Mouse (Mus musculus): ENCODE results near the gene Rhou. TPM values are rescaled to one million over a fixed set of nuclear protein-coding genes. Genes with fewer than 3 reads are reported as not detected.
A peak's percentile ranks its signal among the peaks of the same experiment; 100 is the strongest.

Rhou gene
- polyA plus RNA-seq, 1 experiment, result 8.0 TPM

DNA sequence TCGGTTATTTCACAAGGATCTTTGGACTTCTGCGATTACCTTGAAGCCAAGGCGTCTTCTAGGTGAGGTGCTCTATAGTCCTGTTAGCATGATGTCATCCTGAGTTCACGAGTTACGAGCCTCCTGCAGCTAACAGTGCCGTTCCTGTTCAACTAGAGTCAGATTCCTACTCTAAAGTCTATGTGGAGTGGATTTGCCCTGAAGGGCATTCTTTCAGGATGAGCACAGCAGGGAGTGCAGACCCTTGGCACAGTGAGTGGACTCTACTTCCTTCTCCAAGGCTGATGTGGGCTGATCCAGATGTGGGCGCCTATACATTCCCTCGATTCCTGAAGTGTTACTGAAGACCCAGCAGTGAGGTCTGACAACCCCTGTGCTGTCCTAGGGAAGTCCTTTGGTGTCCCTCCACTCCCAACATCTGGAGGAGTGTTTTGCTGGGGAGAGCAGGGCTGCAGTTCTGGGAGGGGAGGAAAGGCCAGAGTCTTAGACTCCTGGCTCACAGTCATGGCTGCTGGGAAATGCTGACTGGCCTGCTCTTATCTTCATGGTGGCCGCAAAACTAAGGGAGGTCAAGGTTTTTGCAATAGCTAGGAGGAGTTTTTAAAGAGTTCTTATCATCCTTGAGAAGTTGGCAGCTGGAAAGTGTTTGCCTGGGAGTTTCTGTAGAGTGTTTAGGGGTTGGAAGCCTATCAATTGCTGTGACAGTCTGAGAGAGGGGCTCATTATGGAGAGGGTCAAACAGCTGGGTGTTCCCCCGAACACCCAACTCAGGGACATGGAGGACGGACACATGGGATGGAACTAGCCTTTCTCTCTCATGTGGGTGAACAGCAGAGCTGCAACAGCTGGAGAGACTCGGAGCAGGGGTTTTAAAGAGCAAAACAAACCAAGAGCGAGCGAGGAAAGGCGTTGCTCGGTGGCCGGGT lies 5.2 kb upstream of the Rhou start:
- WGBS, result 39% methylated on average over 17 of the region's 17 CpGs

DNA sequence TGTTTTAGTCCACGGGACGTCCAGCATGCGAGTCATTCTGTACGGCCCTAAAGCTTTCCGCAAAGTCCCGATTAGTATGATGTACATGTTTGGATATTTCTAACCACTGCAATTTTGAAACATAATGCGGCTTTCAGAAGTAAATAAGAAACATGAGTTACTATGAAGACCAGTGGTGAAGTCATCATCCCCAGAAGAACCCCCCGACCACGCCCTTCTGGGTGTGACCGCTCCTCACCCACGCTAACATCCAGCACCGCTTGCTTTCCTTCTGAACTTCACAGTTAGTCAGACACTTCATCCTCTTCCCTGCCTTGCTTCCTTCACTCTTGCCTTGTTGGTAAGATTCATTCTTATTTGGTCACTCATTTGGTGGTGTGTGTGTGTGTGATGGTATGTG lies 4.2 kb upstream of the Rhou start:
- Histone ChIP-seq H3K4me3 (replicated peaks; ENCODE audit: extremely low read depth, low read depth, low read length) (no peak overlapping the region), H3K4me1 (ENCODE audit: control insufficient read depth, insufficient read depth, low read length) (peaks cover 2% of the 10 kb centered on the region; the same call in 1 of the 2 replicates)
- 62% methylated on average over 12 of the region's 12 CpGs for WGBS
- no peak for DNase-seq
- TF ChIP-seq CTCF (IDR thresholded peaks at IDR 0.05; ENCODE audit: insufficient read depth, low read length) (no peak), POLR2A (IDR thresholded peaks at IDR 0.05; ENCODE audit: borderline replicate concordance, extremely low read depth, low read depth, low read length) (no peak)

More for the DNA sequence above, 5.2 kb upstream of the Rhou start:
- peak; percentile 28 for DNase-seq
- Histone ChIP-seq H3K4me1 (ENCODE audit: control insufficient read depth, insufficient read depth, low read length) (peaks cover 2% of the 10 kb centered on the region; the same call in 1 of the 2 replicates), H3K4me3 (replicated peaks; ENCODE audit: extremely low read depth, low read depth, low read length) (no peak overlapping the region)
- TF ChIP-seq POLR2A (IDR thresholded peaks at IDR 0.05; ENCODE audit: borderline replicate concordance, extremely low read depth, low read depth, low read length) (no peak), CTCF (IDR thresholded peaks at IDR 0.05; ENCODE audit: insufficient read depth, low read length) (no peak)

DNA sequence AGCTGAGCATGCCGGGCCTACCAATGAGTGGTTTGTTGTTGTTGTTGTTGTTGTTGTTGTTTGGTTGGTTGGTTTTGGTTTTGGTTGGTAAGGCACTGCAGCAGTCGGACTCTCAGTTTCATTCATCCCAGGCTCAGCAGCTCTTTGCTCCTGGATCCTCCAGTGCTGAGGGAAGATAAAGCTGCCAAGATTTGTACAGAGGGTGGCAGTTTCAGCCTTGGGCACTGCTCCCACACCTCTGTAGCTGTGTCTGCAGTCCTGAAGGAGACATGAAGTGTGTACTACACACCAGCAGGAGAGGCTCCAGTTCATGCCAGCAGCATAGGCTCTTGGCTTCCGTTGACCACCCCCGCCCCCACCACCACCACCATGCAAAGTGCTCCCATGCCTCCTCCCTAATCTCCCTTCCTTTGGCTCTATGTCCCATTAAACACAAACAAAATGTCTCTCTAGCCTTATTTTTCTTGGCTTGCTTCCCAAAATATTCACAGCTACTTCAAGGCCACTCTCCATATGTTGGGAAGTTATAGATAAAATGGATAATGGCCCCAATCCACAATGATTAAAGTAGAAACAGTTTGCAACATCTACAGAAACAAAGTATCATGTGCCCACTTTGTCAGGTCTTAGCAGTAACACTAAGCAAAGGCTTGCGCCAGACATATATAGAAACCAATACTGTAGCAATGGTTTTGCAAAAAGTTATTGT lies 2.2 kb upstream of the Rhou start:
- no peak for DNase-seq
- H3K4me1 ChIP-seq (ENCODE audit: control insufficient read depth, insufficient read depth, low read length), result peaks cover 6% of the 10 kb centered on the region; the same call in 1 of the 2 replicates
- WGBS, result 70% methylated on average over 5 of the region's 5 CpGs
- no peak for TF ChIP-seq CTCF (IDR thresholded peaks at IDR 0.05; ENCODE audit: insufficient read depth, low read length)
- no peak for TF ChIP-seq POLR2A (IDR thresholded peaks at IDR 0.05; ENCODE audit: borderline replicate concordance, extremely low read depth, low read depth, low read length)
- no peak overlapping the region for H3K4me3 ChIP-seq (replicated peaks; ENCODE audit: extremely low read depth, low read depth, low read length)

DNA sequence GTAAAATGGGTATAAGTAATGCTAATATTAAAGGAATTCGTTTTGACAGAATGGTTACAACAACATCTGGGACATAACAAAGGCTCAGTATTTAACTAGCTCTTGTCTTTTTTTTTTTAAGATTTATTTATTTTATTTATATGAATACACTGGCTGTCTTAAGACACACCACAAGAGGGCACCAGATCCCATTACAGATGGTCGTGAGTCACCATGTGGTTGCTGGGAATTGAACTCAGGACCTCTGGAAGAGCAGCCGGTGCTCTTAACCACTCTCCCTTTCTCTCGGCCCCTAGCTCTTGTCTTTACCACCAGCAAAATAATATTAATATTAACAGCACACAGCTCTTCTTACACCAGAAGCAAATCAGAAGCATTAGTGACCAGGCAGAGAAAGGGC lies 1.1 kb upstream of the Rhou start:
- TF ChIP-seq POLR2A (IDR thresholded peaks at IDR 0.05; ENCODE audit: borderline replicate concordance, extremely low read depth, low read depth, low read length), result no peak
- TF ChIP-seq CTCF (IDR thresholded peaks at IDR 0.05; ENCODE audit: insufficient read depth, low read length), result no peak
- DNase-seq, result no peak
- 67% methylated on average over 4 of the region's 4 CpGs for WGBS

DNA sequence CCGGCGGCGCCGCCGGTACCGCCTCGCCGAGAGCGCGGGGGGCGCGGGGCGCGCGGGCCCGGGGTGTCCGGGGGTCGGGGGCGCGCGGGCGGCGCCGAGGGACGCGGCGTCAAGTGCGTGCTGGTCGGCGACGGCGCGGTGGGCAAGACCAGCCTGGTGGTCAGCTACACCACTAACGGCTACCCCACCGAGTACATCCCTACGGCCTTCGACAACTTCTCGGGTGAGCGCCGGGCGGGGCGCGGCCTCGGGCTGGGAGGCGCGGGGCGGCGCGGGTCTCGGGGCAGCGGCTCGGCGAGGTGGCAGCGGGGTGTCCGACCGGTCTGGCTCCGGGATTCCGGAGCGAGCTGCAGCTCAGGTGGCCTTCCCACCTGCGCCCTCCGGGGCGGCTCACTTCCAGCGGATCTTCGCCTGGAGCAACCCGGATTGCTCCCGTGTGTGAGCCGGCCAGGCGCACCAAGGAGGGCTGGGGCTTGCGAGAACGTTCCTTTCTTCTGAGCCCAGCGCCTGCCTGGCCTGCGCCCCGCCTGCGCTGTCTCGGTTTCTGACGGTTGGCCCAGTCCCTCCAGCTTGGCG lies 353 bp downstream of the Rhou start:
- DNase-seq, result peak; percentile 70
- WGBS, result 6% methylated on average over 74 of the region's 77 CpGs
- Histone ChIP-seq H3K4me1 (ENCODE audit: control insufficient read depth, insufficient read depth, low read length) (peaks cover 6% of the 10 kb centered on the region; the same call in 1 of the 2 replicates), H3K4me3 (replicated peaks; ENCODE audit: extremely low read depth, low read depth, low read length) (peak overlapping the region; percentile 75)
- peak; percentile 24; the same call in 1 of the 2 replicates for TF ChIP-seq POLR2A (IDR thresholded peaks at IDR 0.05; ENCODE audit: borderline replicate concordance, extremely low read depth, low read depth, low read length)
- no peak for TF ChIP-seq CTCF (IDR thresholded peaks at IDR 0.05; ENCODE audit: insufficient read depth, low read length)

More for the DNA sequence above, 1.1 kb upstream of the Rhou start:
- no peak overlapping the region for H3K4me3 ChIP-seq (replicated peaks; ENCODE audit: extremely low read depth, low read depth, low read length)
- peaks cover 6% of the 10 kb centered on the region; the same call in 1 of the 2 replicates for H3K4me1 ChIP-seq (ENCODE audit: control insufficient read depth, insufficient read depth, low read length)

DNA sequence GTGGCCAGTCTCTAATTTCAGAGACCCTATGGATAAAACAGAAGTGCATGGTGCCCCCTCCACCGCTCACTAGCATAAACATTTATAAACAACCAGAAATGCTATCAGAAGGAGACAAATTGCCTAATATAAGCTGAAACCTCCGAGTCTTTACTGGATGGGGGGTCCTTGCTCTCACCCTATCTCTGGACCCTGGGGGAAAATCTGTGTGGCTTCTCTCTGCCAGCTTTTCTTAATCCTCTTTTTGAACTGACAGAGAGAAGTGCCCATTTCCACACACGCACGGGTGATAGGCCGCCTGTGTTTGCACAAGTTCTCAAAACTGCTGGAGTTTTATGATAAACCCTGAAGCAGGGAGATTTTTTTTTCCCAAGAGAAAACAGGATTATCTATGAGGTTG lies 1.0 kb downstream of the Rhou start:
- peaks cover 6% of the 10 kb centered on the region; the same call in 1 of the 2 replicates for H3K4me1 ChIP-seq (ENCODE audit: control insufficient read depth, insufficient read depth, low read length)
- TF ChIP-seq POLR2A (IDR thresholded peaks at IDR 0.05; ENCODE audit: borderline replicate concordance, extremely low read depth, low read depth, low read length), result no peak
- no peak for TF ChIP-seq CTCF (IDR thresholded peaks at IDR 0.05; ENCODE audit: insufficient read depth, low read length)
- H3K4me3 ChIP-seq (replicated peaks; ENCODE audit: extremely low read depth, low read depth, low read length), result no peak overlapping the region
- no peak for DNase-seq
- WGBS, result 39% methylated on average over 5 of the region's 5 CpGs

DNA sequence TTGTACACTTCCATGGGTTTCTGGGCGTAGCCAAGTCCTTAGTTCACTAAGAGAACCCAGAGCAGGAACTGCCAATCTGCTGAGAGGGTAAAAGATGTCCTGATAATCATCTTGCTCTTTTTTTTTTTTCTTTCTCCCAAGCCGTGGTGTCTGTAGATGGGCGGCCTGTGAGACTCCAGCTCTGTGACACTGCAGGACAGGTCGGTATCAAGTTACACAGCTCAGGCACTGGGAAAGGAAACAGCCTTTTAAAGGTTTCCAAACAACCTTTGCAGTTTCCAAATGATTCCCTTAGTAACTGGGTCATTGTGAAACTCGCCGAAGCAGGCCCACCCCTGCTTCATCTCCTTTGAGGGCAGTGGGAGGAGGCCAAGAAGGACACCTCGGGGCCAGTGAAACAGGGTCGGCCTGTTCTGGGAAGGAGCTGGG lies 1.6 kb downstream of the Rhou start:
- 35% methylated on average over 8 of the region's 8 CpGs for WGBS
- TF ChIP-seq POLR2A (IDR thresholded peaks at IDR 0.05; ENCODE audit: borderline replicate concordance, extremely low read depth, low read depth, low read length), result no peak
- no peak for TF ChIP-seq CTCF (IDR thresholded peaks at IDR 0.05; ENCODE audit: insufficient read depth, low read length)
- peaks cover 6% of the 10 kb centered on the region; the same call in 1 of the 2 replicates for H3K4me1 ChIP-seq (ENCODE audit: control insufficient read depth, insufficient read depth, low read length)
- peak; percentile 16 for DNase-seq
- H3K4me3 ChIP-seq (replicated peaks; ENCODE audit: extremely low read depth, low read depth, low read length), result no peak overlapping the region

DNA sequence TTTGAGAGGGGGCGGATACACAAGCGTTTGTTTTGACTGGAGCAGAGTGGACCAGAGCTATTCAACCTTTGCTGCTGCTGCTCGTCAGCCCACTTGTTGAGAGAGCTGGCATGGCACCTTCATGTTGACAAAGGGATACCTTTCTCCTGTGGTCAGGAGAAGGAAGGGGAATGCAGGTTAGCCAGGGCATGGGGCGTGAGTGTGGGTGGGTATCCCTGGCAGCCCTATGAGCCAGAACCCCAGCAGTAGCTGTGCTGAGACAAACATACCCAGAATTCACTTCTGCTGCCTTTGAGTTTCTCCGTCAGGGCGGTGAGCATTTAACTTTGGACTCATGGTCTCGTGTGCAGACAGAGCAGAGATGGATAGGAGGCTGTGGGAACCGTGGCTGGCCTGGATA lies 4.1 kb downstream of the Rhou start:
- no peak for DNase-seq
- 81% methylated on average over 8 of the region's 8 CpGs for WGBS
- H3K4me1 ChIP-seq (ENCODE audit: control insufficient read depth, insufficient read depth, low read length), result peaks cover 6% of the 10 kb centered on the region; the same call in 1 of the 2 replicates
- TF ChIP-seq CTCF (IDR thresholded peaks at IDR 0.05; ENCODE audit: insufficient read depth, low read length) (no peak), POLR2A (IDR thresholded peaks at IDR 0.05; ENCODE audit: borderline replicate concordance, extremely low read depth, low read depth, low read length) (no peak)
- H3K4me3 ChIP-seq (replicated peaks; ENCODE audit: extremely low read depth, low read depth, low read length), result no peak overlapping the region

DNA sequence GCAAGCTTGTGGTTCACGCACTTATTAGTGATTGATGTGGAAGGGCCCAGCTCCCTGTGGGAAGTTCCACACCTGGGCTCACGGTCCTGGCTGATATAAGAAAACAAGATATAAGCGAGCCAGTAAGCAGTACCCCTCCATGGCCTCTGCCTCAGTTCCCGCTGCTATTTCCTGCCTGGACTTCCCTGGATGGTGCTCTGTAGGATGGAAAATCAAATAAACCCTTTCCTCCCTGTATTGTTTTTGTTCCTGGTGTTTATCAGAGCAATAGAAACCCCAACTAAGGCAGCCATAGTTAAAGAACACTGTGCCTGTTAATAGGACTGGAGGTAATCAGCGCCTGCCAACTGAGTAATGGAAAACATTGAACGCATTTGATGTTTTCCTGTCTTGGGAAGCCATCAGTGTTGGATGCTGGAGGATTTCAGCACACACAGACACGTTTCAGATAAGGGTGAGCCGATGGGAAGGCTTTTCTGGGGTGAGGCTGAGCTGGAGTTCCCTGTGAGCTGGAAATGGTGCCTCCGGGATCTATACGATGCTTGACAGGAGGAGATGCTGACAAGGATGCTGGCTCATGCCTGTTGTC lies 5.8 kb downstream of the Rhou start:
- TF ChIP-seq POLR2A (IDR thresholded peaks at IDR 0.05; ENCODE audit: borderline replicate concordance, extremely low read depth, low read depth, low read length) (no peak), CTCF (IDR thresholded peaks at IDR 0.05; ENCODE audit: insufficient read depth, low read length) (no peak)
- DNase-seq, result no peak
- WGBS, result 70% methylated on average over 10 of the region's 10 CpGs
- Histone ChIP-seq H3K4me3 (replicated peaks; ENCODE audit: extremely low read depth, low read depth, low read length) (no peak overlapping the region), H3K4me1 (ENCODE audit: control insufficient read depth, insufficient read depth, low read length) (peaks cover 4% of the 10 kb centered on the region; the same call in 1 of the 2 replicates)

Data from lung, adult 2 months (tissue).